Mouse (Mus musculus) urinary bladder, adult 18-20 months (tissue): ENCODE measurements at regions not wholly inside any gene's neighbourhood (a gene's known extent, or its start where the extent isn't known, plus 50 kb on each side); places are given as distances from the start of the nearest gene placed in this dataset.
"Not testable (repeated sequence)": the region's sequence is repeated elsewhere in the genome, so short reads cannot be mapped to it uniquely, and the experiment has no call there.

Source experiments
- DNase-seq, 2 experiments: peaks; one replicate each; pipeline ENCODE4 v3.0.0; 2022; ENCODE audit warnings: low spot score in 2 of 2, mixed read lengths in 2 of 2

DNA sequence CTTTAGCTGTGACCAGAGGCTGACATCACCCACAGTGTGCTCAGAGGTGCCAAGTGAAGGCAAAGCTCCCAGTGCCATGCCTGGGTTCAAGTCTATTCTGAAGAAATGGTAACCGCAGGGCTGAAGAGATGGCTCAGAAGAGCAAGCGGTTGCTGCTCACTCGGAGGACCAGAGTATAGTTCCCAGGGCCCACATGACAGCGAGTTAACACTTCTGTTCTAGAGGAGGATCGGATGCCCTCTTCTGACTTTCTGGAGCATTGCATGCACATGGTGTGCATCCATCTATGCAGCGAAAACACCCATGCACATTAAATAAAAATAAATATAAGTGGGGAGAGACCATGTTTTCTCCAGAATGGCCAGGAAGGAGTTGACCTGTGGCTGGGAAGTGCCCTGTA is 209.5 kb downstream of the Sorl1 start:
- DNase-seq, result no peak

DNA sequence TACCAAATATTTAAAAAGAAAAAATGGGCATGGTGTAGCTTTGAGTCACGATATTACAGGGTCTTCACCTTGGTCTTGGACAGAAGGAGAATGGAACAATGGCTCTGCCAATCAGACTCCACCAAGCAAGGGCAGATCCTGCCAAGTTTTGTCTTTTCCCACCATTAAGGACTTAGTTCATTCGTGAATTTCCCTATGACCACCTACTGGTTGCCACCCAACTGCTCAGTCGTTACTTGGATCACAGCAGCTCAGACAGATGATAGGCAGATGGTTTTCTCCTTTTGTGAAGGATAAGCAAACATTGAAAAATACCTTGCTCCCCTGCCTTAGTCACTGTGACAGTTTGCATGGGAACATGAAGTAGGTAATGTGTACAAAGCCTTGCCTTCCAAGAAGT is 210.2 kb downstream of the Sorl1 start:
- no peak for DNase-seq

DNA sequence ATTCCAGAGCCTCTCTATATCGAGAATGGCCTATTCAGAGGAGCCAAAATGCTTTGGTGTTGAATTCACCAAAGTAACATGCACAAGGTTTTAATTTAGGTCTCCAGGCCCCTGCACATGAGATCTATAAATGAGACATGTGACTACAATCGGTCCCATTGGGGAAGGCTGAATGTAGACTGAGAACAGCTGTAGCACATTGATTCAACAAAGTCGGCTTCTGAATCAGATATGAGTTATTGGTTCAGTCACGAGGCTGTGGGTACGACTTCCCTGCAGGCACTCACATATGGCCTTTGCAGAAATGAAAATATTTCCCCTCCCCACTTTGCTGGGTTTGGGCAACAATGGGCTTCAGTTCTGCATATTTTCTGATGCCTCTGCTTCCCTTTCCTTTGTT is 211.6 kb downstream of the Sorl1 start:
- DNase-seq, result no peak

DNA sequence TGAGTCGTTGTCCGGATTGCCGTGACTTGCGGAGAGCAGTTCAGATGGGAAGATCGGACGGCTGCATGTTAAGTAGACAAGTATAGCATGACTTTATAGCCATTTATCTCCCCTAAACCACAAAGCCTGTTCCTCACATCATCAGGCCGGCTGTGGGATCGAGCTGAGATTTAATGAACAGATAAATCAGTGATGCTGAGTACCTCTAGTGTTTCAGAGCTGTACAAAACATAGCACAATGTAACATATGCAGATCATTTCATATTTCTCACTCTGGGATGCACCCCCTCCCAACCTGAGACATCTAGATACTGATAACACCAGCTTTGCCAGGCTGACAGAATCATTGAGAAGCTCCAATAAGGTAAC is 223.5 kb downstream of the Sorl1 start:
- no peak for DNase-seq

GRCm38 (mm10) chr9:41899766-41900605 is 224.1 kb downstream of the Sorl1 start:
- DNase-seq, result no peak

DNA sequence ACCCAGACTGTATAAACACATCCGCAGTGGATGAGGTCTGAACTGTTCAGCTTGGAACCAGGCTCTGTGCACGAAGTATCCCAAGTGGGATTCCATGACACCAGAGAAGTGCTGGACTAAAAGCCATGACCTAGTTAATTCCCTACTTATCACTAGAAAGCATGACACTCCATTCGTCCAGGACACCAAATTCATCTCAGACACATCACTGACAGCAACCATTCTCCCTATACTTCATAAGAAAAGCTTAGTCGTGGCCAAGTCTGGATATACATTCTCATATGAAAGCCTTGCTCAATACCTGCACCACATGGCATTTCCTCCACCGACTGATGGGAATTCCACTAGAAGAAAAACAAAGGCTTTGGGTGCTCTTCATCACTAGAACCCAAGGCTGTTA is 229.0 kb downstream of the Sorl1 start:
- DNase-seq, result no peak

GRCm38 (mm10) chr9:41892841-41893240 is 231.3 kb downstream of the Sorl1 start:
- no peak for DNase-seq

- no peak for DNase-seq
These were observed 232.9 kb downstream of the Sorl1 start for GRCm38 (mm10) chr9:41891206-41891605.

GRCm38 (mm10) chr9:41890273-41891141 is 233.6 kb downstream of the Sorl1 start:
- peak in 1 of 2 experiments; percentile 40 for DNase-seq

DNA sequence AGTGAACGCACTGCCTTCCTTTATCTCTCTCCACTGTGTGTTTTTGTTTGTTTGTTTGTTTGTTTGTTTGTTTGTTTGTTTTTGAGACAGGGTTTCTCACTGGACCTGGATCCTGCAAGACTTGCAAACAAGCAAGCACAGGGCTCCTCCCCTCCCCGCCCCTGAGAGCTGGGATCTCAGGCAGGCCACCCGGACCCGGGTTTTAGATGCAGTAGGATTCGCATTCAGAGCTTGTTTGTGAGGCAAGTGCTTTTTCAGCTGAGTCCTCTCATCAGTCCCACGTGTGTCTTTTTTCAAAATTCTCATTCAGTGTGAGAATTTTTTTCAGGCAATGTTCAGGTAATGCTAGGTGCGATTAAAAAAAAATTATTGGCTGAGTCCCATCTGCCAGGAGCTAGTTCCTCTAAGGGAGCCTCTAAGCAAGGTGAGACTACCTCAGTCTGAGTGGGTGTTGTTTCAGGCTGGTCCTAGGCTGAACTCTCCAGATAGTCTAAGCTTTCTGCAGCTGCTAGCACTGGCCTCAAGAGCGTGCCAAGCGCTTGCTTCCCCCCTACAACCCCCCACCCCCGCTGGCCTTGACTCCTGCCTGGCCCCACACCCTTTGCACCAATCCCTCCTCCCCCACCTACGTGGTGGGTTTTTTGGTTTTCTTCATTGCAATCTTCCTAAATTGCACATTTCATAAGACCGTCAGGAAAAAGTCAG is 234.4 kb downstream of the Sorl1 start:
- DNase-seq, result no peak

DNA sequence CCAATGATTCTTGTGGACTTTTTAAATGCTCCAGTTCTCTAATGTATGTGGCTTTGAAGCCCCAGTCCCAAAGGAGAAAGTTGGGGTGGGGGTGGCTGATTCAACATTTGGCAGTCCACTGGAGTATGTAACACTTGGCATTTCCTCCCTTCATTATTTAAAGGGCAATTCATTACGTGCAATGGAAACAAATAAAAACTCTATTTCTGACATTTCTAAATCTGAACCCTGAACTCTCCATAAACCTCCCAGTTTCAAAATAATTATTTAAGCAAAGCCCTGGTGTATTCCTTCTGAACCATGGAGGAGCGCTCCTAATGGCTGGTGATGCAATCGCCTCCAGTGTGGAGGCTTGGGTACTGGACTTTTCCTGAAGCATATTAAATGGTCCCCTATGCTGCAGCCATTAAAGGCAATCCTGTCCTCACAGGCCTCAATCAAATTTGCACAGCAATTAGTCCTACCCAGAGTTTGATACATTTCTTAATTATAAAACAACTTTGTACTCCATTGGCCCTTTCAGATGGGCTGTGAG is 235.4 kb downstream of the Sorl1 start:
- DNase-seq, result no peak

DNA sequence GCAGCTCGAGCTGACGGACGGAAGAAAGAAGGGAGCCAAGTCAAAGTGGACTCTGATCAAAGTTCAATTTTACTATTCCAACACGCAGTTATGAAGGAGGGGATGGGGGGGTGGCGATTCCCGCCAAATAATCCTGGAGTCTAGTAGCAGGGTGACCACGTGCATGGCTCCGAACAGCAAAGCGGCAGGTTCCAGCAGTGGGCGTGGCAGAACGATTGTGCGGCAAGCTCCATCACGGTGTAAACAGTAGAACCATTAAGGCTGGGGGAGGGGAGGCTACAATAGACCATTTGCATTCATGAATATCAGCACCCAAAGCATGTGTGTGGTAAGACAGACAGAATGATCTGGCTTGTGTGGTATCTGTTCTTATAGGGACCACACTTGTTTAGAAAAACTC is 237.6 kb downstream of the Sorl1 start:
- not testable (repeated sequence) for DNase-seq

DNA sequence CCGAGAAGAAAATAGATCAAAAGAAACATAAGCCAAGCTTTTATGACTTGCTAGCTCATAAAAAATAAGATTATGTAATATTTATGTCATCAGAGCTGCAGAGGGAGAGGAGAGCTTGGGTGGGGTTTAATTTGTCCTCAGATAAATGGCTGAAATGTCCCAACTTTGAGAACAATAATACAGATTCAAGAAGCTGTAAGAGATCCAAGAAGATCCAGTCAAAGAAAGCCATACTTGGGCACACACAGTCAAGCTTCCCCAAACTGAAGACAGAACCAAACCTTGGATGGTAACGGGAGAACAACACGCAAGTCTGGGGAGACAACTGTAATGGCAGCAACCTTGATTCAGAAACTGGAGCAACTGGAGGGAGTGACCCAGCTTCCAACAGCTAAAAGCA is 243.6 kb downstream of the Sorl1 start:
- no peak for DNase-seq

GRCm38 (mm10) chr9:41879080-41879479 is 245.0 kb downstream of the Sorl1 start:
- DNase-seq, result peak in 1 of 2 experiments; percentile 30

DNA sequence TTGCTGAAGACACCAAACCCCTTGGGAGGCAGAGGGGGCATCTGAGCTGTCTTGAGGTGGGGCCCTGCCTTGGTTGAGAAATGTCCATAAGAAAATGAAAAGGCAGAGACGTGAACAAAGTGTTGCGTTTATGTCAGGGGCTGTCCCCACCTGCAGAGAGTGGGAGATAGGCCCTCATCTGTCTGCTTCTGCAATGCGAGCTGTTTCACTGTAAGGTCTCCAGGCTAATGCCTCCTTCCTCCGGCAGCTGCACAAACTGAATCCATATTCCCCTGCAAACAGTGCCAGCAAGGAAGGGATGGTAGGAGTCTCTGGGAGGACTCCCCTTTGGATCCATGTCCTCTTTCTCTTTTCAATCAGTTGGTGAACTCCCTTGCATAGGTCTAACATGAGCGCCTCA is 263.0 kb downstream of the Sorl1 start:
- DNase-seq, result no peak

DNA sequence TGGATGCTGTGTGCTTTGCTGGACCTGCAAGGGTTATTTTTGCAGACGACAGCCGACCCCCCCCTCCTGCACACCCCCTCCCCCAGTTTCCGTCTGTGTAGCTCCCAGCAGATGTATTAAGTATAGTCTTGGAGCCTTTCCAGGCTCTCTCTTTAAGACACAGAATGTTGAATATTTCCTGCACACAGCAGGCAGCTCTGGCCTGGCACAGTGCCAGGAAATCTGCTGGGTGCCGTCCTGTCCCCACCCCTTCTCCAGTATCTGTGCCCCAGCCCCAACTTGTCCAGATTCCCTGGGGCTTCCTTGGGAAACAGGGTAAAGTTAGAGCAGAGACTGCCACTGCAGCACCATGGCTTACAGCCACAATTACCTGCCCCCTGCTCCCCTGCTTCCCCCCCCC is 263.4 kb downstream of the Sorl1 start:
- no peak for DNase-seq

GRCm38 (mm10) chr9:41859780-41860179 is 264.3 kb downstream of the Sorl1 start:
- no peak for DNase-seq

DNA sequence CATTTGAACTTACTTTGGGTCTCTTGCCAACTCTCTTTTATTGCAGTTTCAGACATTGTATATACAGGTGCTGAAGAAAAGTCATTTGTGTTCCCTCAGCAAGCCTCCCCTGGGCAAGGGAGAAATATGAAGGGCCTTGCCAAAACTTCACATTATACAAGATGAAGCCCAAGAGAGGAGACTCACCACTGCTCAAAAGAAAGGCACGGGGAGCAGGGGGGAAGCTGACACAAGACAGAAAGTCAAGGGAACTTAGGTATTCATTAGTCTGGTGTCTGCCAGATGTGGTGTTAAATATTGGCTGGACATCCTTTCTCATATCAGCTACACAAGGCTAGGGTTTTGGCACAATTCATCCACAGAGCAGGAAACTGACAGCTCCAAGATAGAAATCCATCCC is 272.0 kb downstream of the Sorl1 start:
- no peak for DNase-seq

- no peak for DNase-seq
These were observed 274.3 kb downstream of the Sorl1 start for GRCm38 (mm10) chr9:41849628-41850326.

GRCm38 (mm10) chr9:41844616-41845015 is 279.5 kb downstream of the Sorl1 start:
- no peak for DNase-seq
